Mouse (Mus musculus) midbrain, embryonic 11.5 days (tissue): Measurements from ENCODE around the gene Sh3bp5. TPM values are rescaled to one million over a fixed set of nuclear protein-coding genes. Genes with fewer than 3 reads are reported as not detected.

Experiments used
- ATAC-seq: fragments of 200-750 bp; cut with Nextera tagmentation; 2 replicates; pipeline ENCODE4 v1.8.0; 2017; ENCODE audit warnings: moderate TSS enrichment, moderate library complexity; ENCODE audit not compliant: low FRiP score
- DNase-seq: peaks from one replicate; pipeline ENCODE4 v3.0.0; 2015; ENCODE audit warnings: low spot score; ENCODE audit errors: missing footprints
- H3K27ac ChIP-seq: fragments of 300-500 bp; sonication (generic); 2 replicates; pipeline ENCODE4 v1.5.1; 2014; ENCODE audit warnings: low read depth, low read length
- H3K27me3 ChIP-seq: fragments of 300-500 bp; sonication (generic); 2 replicates; pipeline ENCODE4 v1.6.1; 2014; ENCODE audit warnings: mild to moderate bottlenecking, low read length, moderate library complexity, mixed read lengths; ENCODE audit not compliant: control insufficient read depth, insufficient read depth
- H3K36me3 ChIP-seq: fragments of 300-500 bp; sonication (generic); 2 replicates; pipeline ENCODE4 v1.6.1; 2014; ENCODE audit warnings: mild to moderate bottlenecking, low read length, moderate library complexity, mixed read lengths; ENCODE audit not compliant: control insufficient read depth, insufficient read depth
- H3K4me1 ChIP-seq: fragments of 300-500 bp; sonication (generic); 2 replicates; pipeline ENCODE4 v1.6.1; 2014; ENCODE audit warnings: low read length; ENCODE audit not compliant: control insufficient read depth, insufficient read depth
- H3K4me2 ChIP-seq: fragments of 300-500 bp; sonication (generic); 2 replicates; pipeline ENCODE4 v1.6.1; 2014; ENCODE audit warnings: mild to moderate bottlenecking, moderate library complexity
- H3K4me3 ChIP-seq: fragments of 300-500 bp; sonication (generic); 2 replicates; pipeline ENCODE4 v1.5.1; 2014; ENCODE audit warnings: low read depth, low read length
- H3K9ac ChIP-seq: fragments of 300-500 bp; sonication (generic); 2 replicates; pipeline ENCODE4 v1.6.1; 2014; ENCODE audit warnings: low read length
- H3K9me3 ChIP-seq: fragments of 300-500 bp; sonication (generic); 2 replicates; pipeline ENCODE4 v1.6.1; 2016; ENCODE audit warnings: low read length; ENCODE audit not compliant: control insufficient read depth
- WGBS: fragments of 180-500 bp; shearing (Covaris S2); extraction: QIAGEN DNeasy Blood & Tissue Kit; methylation state at CpG from one replicate; pipeline ENCODE4 v1.1.7; 2014; 5-methylcytosine and 5-hydroxymethylcytosine counted together
- polyA plus RNA-seq: library from polyadenylated mRNA; unstranded; fragments of >200 nt; fragmentation: Nextera tagmentation; extraction: Ambion mirVana; gene quantifications from 2 replicates; pipeline ENCODE4 v1.2.1, GENCODE M21; 2014

Sh3bp5 gene
- polyA plus RNA-seq, 1 experiment from 2014 or later: 15.3 TPM

- no peak overlapping the region for H3K4me3 ChIP-seq
- no peak for DNase-seq
- peaks cover 9% of the 10 kb centered on the region; the same call in 1 of the 2 replicates for H3K36me3 ChIP-seq
- ATAC-seq: no peak
- no peaks in the 10 kb centered on the region for H3K4me1 ChIP-seq
- no peaks in the 10 kb centered on the region for H3K9me3 ChIP-seq
- H3K9ac ChIP-seq: no peak overlapping the region
- WGBS: 93% methylated on average over 4 of the region's 4 CpGs
- no peak overlapping the region for H3K27ac ChIP-seq
- H3K27me3 ChIP-seq: no peaks in the 10 kb centered on the region
- no peak overlapping the region for H3K4me2 ChIP-seq
These were observed 71.3 kb downstream of the Sh3bp5 start for GRCm38 (mm10) chr14:31364589-31364988.

GRCm38 (mm10) chr14:31362236-31362635 lies 73.6 kb downstream of the Sh3bp5 start:
- no peaks in the 10 kb centered on the region for H3K4me1 ChIP-seq
- no peak overlapping the region for H3K9ac ChIP-seq
- DNase-seq (no peak), ATAC-seq (no peak)
- WGBS: 98% methylated on average over 2 of the region's 2 CpGs
- no peak overlapping the region for H3K4me2 ChIP-seq
- H3K9me3 ChIP-seq: no peaks in the 10 kb centered on the region
- no peak overlapping the region for H3K27ac ChIP-seq
- H3K36me3 ChIP-seq: peaks cover 9% of the 10 kb centered on the region; the same call in 1 of the 2 replicates
- H3K4me3 ChIP-seq: no peak overlapping the region
- no peaks in the 10 kb centered on the region for H3K27me3 ChIP-seq

DNA sequence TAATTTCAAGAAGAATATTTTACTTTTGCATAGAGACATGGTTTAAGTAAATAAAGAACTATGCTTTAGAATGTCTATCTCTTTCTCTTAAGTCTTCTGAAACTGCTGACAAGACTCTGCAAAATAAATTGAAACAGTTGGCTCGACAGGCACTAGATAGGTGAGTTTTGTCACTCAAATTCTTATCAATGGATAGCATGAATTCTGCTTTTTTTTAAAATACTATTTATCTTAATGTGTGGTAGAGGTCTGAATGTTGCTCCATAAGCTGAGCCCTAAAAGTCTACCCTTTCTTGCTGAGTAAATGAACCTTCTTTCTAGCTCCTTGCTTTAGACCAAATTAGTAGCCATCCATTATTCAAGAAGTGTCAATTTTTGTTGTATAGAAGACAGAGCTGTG lies 90.5 kb downstream of the Sh3bp5 start:
- Histone ChIP-seq H3K27ac (no peak overlapping the region), H3K4me1 (no peaks in the 10 kb centered on the region), H3K4me2 (no peak overlapping the region), H3K4me3 (no peak overlapping the region), H3K36me3 (0 out of 2 replicates have a peak, but pooled peaks cover 2% of the 10 kb centered on the region), H3K9ac (no peak overlapping the region), H3K9me3 (no peaks in the 10 kb centered on the region), H3K27me3 (no peaks in the 10 kb centered on the region)
- WGBS: 97% methylated on average over 1 of the region's 1 CpGs
- ATAC-seq (no peak), DNase-seq (no peak)

- DNase-seq: no peak
- no peak overlapping the region for H3K27ac ChIP-seq
- H3K9me3 ChIP-seq: no peaks in the 10 kb centered on the region
- no peak overlapping the region for H3K4me2 ChIP-seq
- ATAC-seq: no peak
- WGBS: 90% methylated on average over 8 of the region's 8 CpGs
- 0 out of 2 replicates have a peak, but pooled peaks cover 2% of the 10 kb centered on the region for H3K36me3 ChIP-seq
- no peaks in the 10 kb centered on the region for H3K27me3 ChIP-seq
- H3K9ac ChIP-seq: no peak overlapping the region
- no peak overlapping the region for H3K4me3 ChIP-seq
- H3K4me1 ChIP-seq: no peaks in the 10 kb centered on the region
These were observed 92.6 kb downstream of the Sh3bp5 start for GRCm38 (mm10) chr14:31343241-31343640.

DNA sequence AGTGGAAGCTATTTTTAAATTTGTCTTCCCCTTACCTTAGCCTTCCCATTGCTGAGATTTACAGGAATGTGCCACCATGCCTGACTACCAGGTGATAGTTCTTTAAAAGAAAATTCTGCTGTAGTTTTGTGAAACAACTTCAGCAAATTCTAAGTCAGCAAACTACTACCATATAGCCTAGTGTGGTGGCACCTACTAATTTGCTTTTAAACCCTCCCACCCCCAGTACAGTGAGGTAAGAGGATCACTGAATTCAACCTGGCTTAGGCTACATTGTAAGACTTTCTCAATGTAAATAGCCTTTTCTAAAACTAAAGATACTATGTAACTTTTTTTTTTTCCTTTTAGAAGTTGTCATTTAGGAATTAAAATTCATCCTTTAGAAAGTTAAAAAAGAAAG lies 97.9 kb downstream of the Sh3bp5 start:
- ATAC-seq: no peak
- H3K4me2 ChIP-seq: peak overlapping the region; percentile 70
- no peak for DNase-seq
- H3K4me3 ChIP-seq: no peak overlapping the region
- peak overlapping the region; percentile 36; the same call in 1 of the 2 replicates for H3K9ac ChIP-seq
- peaks cover 7% of the 10 kb centered on the region; the same call in 1 of the 2 replicates for H3K4me1 ChIP-seq
- no peaks in the 10 kb centered on the region for H3K27me3 ChIP-seq
- H3K9me3 ChIP-seq: no peaks in the 10 kb centered on the region
- no peaks in the 10 kb centered on the region for H3K36me3 ChIP-seq
- no peak overlapping the region for H3K27ac ChIP-seq

- H3K27ac ChIP-seq: no peak overlapping the region
- ATAC-seq: no peak
- 54% methylated on average over 7 of the region's 7 CpGs for WGBS
These were observed 98.5 kb downstream of the Sh3bp5 start for GRCm38 (mm10) chr14:31337406-31337805.

GRCm38 (mm10) chr14:31336369-31337155 lies 99.3 kb downstream of the Sh3bp5 start, which contains the start of gene Capn7:
Gene Capn7 (plus strand): TSS chr14:31336638.
- peak; percentile 97 for ATAC-seq
- WGBS: under 1% methylated on average over 78 of the region's 78 CpGs

More at GRCm38 (mm10) chr14:31337406-31337805, 98.5 kb downstream of the Sh3bp5 start:
- Histone ChIP-seq H3K4me2 (peak overlapping the region; percentile 70), H3K9me3 (no peaks in the 10 kb centered on the region), H3K9ac (peak overlapping the region; percentile 83), H3K36me3 (no peaks in the 10 kb centered on the region), H3K4me1 (peaks cover 7% of the 10 kb centered on the region; the same call in 1 of the 2 replicates), H3K27me3 (no peaks in the 10 kb centered on the region), H3K4me3 (peak overlapping the region; percentile 78)
- no peak for DNase-seq

GRCm38 (mm10) chr14:31335765-31336164 lies 100.1 kb downstream of the Sh3bp5 start:
- Histone ChIP-seq H3K4me3 (peak overlapping the region; percentile 78), H3K4me1 (peaks cover 7% of the 10 kb centered on the region; the same call in 1 of the 2 replicates), H3K4me2 (peak overlapping the region; percentile 52), H3K9me3 (no peaks in the 10 kb centered on the region), H3K27ac (no peak overlapping the region), H3K9ac (peak overlapping the region; percentile 49; the same call in 1 of the 2 replicates), H3K27me3 (no peaks in the 10 kb centered on the region), H3K36me3 (no peaks in the 10 kb centered on the region)
- ATAC-seq (no peak), DNase-seq (no peak)
- WGBS: 57% methylated on average over 3 of the region's 3 CpGs

More at GRCm38 (mm10) chr14:31336369-31337155, 99.3 kb downstream of the Sh3bp5 start, which contains the start of gene Capn7:
- H3K9me3 ChIP-seq: no peaks in the 10 kb centered on the region
- H3K4me2 ChIP-seq: peak within 1 kb of the TSS; percentile 70
- H3K27me3 ChIP-seq: no peaks in the 10 kb centered on the region
- H3K4me3 ChIP-seq: peak within 1 kb of the TSS; percentile 78
- peak within 1 kb of the TSS; percentile 84 for H3K27ac ChIP-seq
- H3K4me1 ChIP-seq: peaks cover 7% of the 10 kb centered on the region; the same call in 1 of the 2 replicates
- peak; percentile 100 for DNase-seq
- H3K36me3 ChIP-seq: no peaks in the 10 kb centered on the region
- peak within 1 kb of the TSS; percentile 83 for H3K9ac ChIP-seq

DNA sequence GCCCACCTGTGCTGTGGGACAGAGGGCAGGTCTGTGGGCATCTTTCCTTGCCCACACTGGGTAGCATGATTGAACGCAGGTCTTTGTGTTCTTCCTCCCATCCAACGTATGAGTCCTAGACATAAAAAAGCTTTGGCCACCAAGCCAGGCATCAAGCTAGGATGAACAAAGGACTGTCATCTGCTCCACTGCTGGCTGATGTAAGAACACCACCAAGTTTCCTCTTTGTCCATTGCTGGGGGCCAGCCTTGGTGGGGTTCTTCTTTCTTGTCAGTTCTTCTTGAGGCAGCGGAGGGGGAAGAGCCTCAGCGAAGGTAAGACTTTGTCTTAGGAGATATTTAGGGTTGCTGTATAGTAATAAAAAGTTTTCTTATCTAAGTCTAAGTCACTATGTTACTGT lies 104.9 kb downstream of the Sh3bp5 start:
- no peaks in the 10 kb centered on the region for H3K36me3 ChIP-seq
- 80% methylated on average over 4 of the region's 4 CpGs for WGBS
- H3K9me3 ChIP-seq: no peaks in the 10 kb centered on the region
- H3K9ac ChIP-seq: no peak overlapping the region
- DNase-seq: no peak
- ATAC-seq: no peak
- H3K4me1 ChIP-seq: no peaks in the 10 kb centered on the region
- no peak overlapping the region for H3K4me2 ChIP-seq
- H3K4me3 ChIP-seq: no peak overlapping the region
- no peaks in the 10 kb centered on the region for H3K27me3 ChIP-seq
- no peak overlapping the region for H3K27ac ChIP-seq
